Mouse (Mus musculus) right cerebral cortex, postnatal 25 days (tissue): ENCODE measurements around the gene Ptprs.

Experiments used
- DNase-seq: peaks from one replicate; pipeline ENCODE4 v3.0.0; 2022

The Ptprs gene

DNA sequence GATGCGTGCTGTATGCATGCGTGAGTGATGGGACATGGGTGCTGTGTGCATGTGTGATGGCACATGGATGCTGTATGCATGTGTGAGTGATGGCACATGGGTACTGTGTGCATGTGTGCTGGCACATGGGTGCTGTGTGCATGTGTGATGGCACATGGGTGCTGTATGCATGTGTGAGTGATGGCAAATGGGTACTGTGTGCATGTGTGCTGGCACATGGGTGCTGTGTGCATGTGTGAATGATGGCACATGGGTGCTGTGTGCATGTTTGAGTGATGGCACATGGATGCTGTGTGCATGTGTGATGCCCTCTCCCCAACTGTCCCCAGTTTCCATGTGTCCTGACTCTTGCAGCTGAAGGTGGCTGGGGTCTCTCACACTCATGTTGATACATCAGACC lies 56.3 kb downstream of the Ptprs start:
- no peak for DNase-seq

DNA sequence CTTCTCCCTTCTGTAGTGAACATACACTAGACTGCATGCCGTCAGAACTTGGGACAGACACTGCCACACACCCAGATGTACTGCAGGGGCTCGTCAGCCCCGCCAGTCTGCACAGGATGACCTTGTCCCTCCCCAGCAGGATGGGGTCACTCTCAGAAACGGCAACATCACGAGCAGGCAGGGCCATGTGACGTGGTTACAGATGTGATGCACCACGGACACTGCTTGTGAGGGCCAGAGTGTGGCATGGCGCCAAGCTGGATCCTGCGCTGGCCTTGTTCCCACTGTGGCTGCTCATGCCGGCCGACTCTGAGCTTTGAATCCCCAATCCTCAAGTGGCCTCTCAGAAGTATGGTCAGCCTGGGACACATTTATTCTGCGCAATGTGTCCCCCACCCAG lies 58.0 kb downstream of the Ptprs start:
- DNase-seq, result no peak

DNA sequence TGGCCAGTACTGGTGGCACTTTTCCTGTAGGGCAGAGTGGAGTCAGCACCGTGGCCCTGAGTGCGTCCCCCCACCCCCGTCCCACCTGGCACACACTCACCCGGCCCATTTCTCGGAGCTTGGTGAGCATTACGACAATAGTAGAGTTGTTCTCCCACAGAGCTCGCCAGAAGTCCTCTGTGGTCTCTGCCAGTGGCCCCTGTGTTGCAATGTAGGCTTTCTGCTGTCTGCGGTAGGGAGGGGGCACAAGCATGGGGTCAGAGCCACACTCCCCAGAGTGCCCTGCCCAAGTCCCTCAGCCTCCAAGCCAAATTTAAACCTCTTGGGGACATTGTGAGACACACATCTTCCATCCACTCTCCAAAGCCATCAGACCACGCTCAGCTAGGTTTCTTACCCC lies 61.5 kb downstream of the Ptprs start:
- no peak for DNase-seq

DNA sequence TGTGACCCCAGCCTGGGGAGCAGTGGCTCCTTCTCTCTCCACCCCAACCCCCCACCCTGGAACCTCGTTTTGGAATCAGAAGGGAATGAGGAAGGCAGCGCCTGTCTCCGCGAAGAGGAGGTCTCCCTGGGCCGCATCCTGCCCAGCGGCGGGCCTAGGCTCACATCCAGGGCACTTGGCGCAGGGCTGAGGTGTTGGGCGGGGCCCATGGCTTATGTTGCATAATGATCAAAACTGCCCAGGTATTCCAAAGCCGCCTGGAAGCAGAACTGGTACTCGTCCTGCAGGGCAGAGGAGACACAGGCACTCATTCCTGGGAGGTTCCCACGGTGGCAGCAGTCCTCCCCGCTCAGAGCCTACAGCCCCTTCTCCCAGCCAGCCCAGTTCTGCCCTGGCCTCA lies 63.2 kb downstream of the Ptprs start:
- DNase-seq, result no peak

DNA sequence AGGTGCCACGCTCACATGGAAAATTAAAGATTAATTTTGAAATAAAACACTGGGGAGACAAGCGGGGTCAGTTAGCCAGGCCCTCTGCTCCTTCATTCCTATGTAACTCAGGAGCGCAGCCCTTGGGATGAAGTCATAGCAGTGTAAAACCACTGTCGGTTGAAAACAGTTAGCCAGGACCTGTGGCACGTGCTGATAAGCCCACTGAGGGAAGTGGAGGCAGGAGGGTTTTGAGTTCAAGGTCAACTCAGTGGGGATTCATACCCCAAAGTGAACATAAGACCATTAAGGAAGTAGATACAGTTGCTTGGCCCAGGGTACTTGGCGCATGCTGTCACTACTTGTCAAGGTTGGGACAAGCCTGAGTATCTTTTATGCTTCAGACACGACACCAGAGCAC lies 64.8 kb downstream of the Ptprs start:
- DNase-seq, result no peak

DNA sequence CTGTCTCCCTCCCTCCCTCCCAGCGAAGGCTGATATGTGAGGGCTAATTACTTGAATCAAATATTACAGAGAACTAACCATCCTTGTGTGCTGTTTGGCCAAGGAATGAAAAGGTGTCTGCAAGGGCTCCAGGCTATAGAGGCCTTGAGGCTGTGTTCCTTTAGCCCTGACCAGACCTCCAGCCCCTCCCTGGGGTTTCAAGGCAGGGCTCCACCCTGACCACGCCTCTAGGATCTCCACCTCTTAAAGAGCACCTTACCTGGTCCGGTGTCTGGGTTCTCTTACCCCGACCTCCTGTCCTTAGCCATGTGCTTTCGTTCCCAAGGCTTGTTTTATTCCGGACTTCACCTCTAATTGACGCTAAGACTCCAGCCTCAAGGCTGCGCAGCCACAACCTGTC lies 66.5 kb downstream of the Ptprs start:
- no peak for DNase-seq

DNA sequence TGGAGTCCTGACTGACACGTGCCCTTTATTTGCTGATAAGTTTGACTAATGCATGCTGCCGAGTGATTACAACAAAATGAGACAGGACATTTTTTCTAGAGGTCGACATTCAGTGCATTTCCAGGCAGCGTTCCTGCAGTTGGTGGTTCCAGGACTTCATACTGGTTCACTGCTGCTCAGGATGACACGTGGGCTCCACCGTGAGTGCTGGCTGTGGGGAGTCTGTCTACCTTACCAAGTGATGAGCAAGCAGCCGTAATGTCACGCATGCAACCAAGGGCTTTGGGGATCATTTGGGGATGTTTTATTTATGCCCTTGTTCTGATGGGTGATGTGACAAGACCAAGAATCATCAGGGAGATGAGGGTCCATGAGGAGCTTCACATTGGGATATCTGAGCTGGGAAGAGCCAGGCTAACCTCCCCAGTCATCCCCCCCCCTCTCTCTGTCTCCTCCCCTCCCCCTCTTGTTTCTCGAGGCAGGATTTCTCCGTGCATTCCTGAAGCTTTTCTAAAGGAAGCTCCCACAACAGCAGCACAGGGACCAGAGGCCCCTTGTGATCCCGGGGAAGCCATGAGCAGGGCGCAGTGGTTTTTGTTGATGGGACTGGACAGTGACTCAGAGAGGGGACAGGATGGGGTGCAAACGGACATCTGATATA lies 67.2 kb downstream of the Ptprs start:
- DNase-seq, result no peak

DNA sequence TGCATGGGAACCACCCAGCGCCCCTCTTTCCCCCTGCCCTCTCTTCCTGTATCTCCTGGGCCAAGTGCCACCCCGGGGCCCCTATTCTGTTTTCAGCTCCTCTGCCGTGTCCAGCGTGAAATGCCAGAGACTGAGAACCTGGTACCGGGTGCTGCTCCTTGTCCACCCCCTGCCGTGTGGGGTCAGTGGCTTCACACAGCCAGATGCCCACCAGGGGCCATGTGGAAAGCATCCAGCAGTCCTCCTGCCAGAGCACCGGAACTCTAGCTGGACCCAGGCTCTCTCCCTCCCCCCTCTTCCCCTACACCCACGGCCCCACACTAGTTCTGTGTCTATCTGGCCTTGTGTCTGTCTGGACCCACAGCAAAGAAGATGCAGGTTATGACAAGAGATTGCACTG lies 68.9 kb downstream of the Ptprs start:
- DNase-seq, result no peak

DNA sequence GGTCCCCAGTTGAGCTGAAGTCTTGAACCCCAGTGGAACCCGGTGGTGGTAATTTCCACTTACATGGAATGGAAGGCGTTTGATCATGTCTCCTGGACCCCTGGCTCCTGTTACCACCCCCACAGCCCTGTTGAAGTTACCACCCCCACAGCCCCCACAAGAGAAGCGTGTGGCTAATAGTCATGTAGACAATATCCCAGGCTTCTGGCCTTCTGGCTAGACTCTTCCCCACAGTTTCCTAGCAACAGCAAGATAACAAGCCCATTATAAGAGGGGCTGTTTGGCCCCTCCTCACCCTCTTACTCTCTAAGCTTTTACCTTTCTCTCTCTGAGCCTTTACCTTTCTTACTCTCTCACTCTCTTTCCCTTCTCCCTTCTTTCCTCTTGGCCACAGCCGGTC lies 69.4 kb downstream of the Ptprs start:
- no peak for DNase-seq

DNA sequence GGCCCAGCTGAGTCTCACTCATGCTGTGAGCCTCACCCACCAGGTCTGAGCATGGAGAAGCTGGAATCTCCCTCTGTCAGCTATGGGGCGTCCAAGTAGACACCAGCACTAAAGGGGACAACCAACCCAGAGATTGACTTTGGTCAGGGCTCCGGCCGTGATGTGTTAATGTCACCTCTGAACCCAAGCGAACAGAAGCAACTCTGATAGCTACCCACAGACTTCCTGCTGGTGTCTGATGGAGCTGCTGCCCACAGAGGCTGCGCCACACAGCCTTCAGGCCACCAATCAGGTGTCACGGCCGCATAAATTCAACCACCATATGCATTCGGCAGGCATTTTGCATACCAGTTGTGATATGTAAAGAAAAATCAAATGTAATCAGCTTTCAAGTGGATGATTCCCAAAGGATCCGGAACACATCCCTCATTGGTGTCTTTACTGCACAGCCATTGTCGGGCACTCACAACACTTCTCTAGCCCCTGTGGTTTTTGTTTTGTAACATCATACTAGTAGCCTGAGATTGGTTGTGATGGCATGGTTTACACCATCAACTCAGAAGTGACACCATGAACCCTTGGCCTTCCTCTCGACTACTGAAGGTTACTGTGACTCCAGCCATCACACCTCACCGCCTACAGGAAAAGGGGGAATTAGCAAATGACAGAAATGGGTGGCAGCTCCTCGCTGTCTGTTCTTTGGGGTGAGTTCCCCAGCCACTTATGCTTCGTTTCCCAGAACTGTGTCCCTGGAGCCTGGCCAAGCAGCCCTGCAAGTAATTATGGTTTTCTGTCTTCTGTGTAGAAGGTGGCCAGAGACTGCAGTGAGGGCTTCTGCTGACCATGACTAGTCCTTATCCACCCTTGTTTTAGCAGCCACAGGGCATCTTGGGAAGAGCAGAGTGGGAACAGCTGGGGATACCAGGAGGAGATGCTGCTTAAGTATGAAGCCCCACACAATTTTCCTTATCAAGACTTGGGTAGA lies 70.1 kb downstream of the Ptprs start:
- no peak for DNase-seq

DNA sequence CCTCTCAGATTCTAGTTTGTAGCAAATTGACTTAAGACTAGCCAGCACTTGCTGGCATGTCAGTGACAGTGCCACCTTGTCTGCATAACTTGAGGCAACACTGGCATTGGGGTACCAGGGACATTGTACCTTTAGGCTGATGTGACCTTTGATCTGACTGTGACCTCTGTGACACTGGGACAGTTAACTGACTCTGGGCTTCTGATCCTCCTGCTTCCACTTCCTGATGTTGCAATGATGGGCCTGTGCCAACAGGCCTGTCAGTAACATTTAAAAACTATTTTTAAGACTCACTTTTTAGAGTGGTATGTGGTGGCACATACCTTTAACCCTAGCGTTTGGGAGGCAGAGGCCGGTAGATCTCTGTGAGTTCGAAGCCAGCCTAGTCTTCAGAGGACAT lies 70.9 kb downstream of the Ptprs start:
- DNase-seq, result no peak

DNA sequence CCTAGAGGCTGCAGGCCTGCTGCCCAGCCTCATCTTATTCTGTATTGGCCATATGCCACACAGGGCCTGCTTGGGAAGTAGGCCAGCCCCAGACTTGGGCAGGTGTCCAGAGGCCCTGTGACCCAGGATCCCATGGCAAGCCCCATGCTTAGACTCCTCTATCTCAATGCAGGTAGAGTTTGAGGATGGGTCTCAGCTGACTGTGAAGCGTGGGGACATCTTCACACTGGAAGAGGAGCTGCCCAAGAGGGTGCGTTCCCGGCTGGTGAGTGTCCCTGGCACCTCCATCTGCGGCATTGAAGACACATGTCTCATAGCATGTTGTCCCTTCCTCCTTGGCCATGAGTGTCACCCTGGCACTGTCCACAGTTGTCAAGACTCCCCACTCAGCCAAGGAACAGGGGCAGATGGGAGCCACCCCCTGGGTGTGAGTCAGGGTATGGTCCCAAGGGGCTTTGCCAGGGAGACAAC lies 75.2 kb downstream of the Ptprs start:
- DNase-seq, result no peak

DNA sequence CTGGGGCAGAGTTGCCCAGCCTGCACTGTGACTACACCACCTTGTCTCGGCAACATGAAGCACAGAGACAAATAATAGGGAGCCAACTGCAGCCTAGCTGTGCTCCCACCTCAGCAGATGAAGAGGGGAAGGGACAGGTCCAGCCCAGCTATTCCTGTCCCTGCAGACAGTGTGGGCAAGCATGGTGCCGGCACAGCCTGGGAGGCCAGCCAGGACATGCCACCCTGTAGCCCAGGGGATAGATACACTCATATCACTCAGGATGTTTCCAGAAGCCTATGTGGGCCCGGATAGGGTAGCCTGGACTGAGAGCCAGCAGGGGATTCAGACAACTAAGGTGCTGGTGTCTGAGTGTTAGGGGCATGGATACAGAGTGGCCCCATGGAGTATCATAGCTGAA lies 76.1 kb downstream of the Ptprs start:
- no peak for DNase-seq

DNA sequence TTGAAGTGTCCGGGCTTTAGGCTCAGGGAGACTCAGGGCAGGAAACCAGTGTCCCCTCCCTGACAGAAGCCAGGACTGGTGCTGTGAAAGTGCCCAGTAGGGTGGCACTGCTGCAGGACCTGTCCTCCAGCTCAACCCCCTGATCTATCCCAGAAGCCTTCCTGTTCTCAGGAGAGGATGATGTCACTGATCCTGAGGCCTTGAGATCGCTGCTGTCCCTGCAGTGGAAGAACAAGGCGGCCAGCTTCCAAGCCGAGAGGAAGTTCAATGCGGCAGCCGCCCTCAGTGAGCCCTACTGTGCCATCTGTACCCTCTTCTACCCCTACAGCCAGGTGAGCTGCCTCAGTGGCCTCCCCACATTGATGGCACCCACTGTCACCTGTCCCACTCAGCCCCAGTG lies 80.2 kb downstream of the Ptprs start:
- no peak for DNase-seq

DNA sequence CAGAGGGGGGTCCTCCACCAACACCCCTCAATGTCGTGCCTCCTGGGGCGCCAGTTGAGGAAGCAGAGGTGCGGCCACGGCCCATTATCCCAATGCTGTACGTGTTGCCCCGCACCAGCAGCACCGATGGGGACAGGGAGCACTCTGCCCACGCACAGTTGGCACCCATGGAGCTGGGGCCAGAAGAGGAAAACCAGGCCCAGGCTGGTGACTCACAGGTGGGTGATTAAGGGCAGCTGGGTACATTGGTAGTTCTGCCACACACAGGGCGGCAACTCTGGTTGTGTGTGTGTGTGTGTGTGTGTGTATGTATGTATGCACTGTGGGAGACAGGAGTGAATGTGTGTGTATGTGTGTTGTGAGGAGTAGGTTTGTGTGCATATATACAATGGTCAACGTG lies 82.4 kb downstream of the Ptprs start:
- no peak for DNase-seq

DNA sequence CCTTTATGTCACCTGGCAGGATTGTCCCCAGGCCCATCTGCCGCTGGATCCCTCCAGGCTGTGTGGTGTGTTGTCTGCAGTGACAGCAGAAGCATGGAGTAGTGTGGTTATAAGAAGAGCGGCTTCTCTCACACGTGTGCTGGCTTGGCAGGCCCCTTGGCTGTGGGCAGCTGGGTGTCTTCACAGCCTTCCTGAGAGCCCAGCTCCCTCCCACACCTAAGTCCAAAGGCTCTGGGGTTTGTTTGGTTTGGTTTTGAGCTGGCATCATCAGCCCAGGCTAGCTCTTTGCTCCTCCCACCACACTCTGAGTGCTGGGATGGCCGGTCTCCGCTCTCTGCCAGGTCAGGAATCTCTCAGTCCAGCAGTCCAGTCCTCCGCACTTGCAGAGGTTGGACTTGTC lies 83.0 kb downstream of the Ptprs start:
- DNase-seq, result peak; percentile 37

DNA sequence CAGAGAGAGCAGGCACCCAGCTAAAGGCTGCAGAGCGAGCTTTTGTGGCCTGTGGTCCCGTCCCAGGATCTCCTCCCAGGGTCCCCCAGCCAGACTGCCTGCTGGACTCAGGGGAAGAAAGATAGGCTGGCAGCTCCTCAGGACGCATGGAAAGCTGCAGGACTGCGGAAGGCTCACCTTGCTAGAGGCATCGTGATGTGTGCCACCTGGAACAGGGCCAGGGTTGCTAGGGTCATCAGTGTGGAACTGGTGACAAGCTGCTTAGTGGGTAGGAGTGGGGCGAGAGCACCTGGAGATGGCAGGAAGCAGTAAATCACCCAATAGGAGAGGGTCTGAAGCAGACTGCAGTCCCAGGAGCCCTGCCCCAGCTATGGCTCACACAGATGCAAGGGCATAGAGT lies 88.7 kb downstream of the Ptprs start:
- DNase-seq, result no peak

DNA sequence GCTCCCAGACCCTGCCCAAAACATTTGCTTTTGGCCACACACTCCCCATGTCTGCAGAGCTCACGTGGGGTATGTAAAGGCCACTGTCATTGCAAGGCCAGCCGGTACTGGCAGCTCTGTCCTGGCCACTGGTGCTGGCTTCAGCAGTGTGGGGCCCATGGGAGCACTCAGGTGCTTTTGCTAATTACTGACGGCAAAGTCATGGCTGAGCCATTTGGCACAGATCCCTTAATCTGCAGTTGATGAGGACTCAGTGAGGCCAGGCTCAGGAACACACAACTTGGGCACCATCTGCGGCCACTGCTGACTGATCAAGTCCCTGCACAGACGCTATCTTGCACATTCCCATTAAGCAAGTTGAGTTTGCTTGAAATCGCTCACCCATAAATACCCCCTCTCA lies 91.4 kb downstream of the Ptprs start:
- no peak for DNase-seq

DNA sequence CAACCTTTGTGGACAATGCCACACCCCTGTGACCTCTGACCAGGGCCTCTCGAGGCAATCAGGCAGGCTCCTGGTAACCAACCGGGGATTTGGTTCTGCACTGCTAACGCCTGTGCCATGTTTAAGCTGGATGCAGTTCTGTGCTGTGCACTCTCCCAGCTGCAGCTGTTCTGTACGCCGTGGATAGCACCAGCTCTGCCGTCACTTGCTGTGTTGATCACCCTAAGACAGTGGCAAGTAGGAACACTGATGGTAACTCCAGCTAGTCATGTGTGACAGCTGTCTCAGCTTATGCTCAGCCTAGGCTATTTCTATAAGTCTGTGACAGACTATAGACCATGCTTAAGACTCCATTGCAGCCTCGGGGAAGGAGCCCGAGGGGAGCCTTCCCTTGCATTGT lies 93.3 kb downstream of the Ptprs start:
- no peak for DNase-seq

DNA sequence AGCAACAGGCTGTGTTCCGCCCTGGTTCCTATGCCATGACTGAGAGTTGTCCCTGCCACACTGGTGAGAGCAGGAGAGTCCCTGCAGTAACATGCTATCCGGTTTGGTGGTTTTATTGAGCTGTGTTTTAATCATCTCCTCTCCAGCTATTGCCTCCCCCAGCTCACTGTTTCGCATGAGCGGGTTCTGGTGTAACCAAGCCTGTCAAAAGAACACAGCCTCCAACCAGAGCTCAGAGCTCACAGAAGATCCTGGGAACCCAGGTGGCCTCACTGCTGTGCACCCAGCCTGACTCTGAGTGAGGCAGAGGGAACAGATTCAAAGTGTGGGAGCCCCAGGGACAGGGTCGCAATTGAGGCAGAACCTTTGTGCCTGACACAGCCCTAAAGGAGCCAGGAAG lies 95.1 kb downstream of the Ptprs start:
- no peak for DNase-seq

DNA sequence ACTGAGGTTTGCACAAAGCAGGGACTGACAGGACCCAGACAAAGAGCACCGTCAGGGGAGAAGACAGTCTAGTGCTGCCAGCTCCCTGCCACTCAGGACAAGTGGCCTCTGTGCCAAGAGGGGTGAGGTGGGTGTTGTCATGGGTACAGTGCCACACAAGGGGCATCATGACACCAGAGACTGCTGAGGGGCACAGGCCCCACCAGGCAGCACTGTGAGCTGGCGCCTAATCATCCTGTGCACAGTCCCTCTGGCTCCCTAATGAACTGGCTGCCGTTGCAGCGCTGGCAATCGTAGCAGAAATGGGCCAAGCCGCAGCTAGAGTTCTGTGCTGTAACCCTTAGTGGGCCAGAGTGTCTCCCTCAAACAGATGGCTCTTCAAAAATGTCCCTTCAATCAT lies 96.0 kb downstream of the Ptprs start:
- no peak for DNase-seq

DNA sequence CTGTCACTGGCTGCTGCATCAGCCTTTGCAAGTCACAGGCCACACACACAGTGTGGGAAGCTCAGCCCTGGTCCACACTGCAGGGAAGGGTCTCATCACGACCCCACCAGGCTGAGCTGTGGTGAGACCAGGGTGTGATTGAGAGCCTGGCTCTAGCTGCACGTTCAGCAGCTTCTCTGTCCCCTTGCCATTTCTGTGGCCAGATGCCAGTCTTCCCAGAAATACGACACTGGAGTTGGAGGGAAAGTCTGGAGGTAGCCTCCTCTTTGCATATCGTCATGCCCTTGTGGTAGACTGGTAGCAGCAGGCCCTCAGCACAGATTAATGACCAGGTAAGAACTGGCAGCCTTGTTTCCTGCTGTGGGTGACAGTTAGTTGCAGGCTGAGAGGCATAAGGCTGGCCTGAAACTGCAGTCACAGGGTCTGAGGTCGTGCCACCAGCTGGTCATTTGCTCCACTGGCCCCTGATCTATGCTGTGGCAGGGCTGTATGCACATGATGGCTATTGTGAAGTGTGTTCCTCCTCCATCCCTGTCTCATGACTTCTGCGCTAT lies 96.9 kb downstream of the Ptprs start:
- DNase-seq, result no peak

DNA sequence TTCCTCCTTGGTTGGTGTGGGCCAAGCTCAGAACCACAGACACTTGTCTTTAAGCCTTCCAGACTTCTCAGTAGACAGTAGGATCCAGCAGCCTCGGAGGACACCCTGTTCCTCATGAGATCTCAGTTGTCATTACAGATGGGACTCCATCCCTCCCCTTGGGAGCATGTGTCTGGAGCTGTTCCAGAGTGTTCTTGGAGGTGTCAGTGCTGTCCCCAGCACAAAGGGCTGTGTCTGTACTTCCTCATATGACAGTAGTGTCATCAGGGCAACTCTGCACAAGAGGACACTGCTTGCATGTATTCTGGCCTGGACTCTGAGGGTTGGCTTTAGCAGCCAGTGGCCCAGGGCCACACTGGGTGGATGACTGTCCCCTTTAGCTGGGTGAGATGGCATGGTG lies 101.4 kb downstream of the Ptprs start:
- no peak for DNase-seq
